Mouse (Mus musculus) G1E (cell line): Measurements from ENCODE around the gene Slc22a18.

ENCODE experiments used
- CTCF ChIP-seq: IDR thresholded peaks from 2 replicates; pipeline ENCODE4 v1.5.1; 2012; ENCODE audit warnings: low read depth, low read length, inconsistent platforms, mixed read lengths
- GATA1 ChIP-seq: IDR thresholded peaks from 2 replicates; pipeline ENCODE4 v1.6.1; 2012; ENCODE audit warnings: borderline replicate concordance, low read length, inconsistent platforms, mixed read lengths
- TAL1 ChIP-seq: conservative IDR thresholded peaks from 2 replicates; pipeline ENCODE4 v1.6.1; 2012; ENCODE audit warnings: low read depth, low read length, inconsistent platforms, mixed read lengths

- TF ChIP-seq CTCF (no peak), GATA1 (no peak), TAL1 (no peak)
These were observed 4.3 kb downstream of the Slc22a18 start for GRCm38 (mm10) chr7:143477800-143478199.
